In genomic region chr5:65045642-65046370, GRCm38 (mm10) we compare ENCODE assay signal across 15 mouse cellular contexts. TPM values are rescaled to one million over a fixed set of nuclear protein-coding genes. Genes with fewer than 3 reads are reported as not detected.
DNase-seq lines count a peak whose midpoint lies in the region; ATAC-seq lines count a peak whose summit lies in the region.
"Had no signal": no experiment of that assay in that cellular context is flagged by ENCODE, and none has a peak within 500 bp of the region (broad histone marks: within the 10 kb centered on the region; RNA-seq: fewer than 3 reads in every experiment).

No protein-coding gene starts in this region.

- H3K27me3 ChIP-seq in forebrain, embryonic 14.5 days (replicated peaks; ENCODE audit: control insufficient read depth, insufficient read depth, low read length): no peaks in the 10 kb centered on the region
- H3K27me3 ChIP-seq in forebrain, embryonic 12.5 days: no peaks in the 10 kb centered on the region
- no peaks in the 10 kb centered on the region for H3K27me3 ChIP-seq in midbrain, embryonic 16.5 days (ENCODE audit: control insufficient read depth, insufficient read depth, low read depth, low read length)
- no peaks in the 10 kb centered on the region for H3K27me3 ChIP-seq in midbrain, embryonic 13.5 days
- H3K27me3 ChIP-seq: limb, embryonic 13.5 days; Patski had no signal

- no peak overlapping the region for H3K4me3 ChIP-seq in forebrain, embryonic 14.5 days (ENCODE audit: low read depth, low read length)
- no peak overlapping the region for H3K4me3 ChIP-seq in forebrain, embryonic 12.5 days (replicated peaks)
- H3K4me3 ChIP-seq in midbrain, embryonic 16.5 days (ENCODE audit: low read depth, low read length): no peak overlapping the region
- H3K4me3 ChIP-seq in midbrain, embryonic 13.5 days (replicated peaks): no peak overlapping the region
- H3K4me3 ChIP-seq: embryonic facial prominence, embryonic 10.5 days; limb, embryonic 13.5 days had no signal

- H3K36me3 ChIP-seq in forebrain, embryonic 14.5 days (ENCODE audit: control insufficient read depth, insufficient read depth, low read length): no peaks in the 10 kb centered on the region
- no peaks in the 10 kb centered on the region for H3K36me3 ChIP-seq in forebrain, embryonic 12.5 days (replicated peaks)
- no peaks in the 10 kb centered on the region for H3K36me3 ChIP-seq in midbrain, embryonic 16.5 days (ENCODE audit: control insufficient read depth, insufficient read depth, low read length)
- no peaks in the 10 kb centered on the region for H3K36me3 ChIP-seq in midbrain, embryonic 13.5 days
- H3K36me3 ChIP-seq: embryonic facial prominence, embryonic 10.5 days had no signal

- intact Hi-C loops in heart, postnatal 10 days (cut with DNase I): loop anchor here (5.0 kb wide), 1 partner anchor 56 kb away; no protein-coding TSS in a partner anchor

- ATAC-seq in forebrain, embryonic 14.5 days: peak; percentile 71
- no peak for ATAC-seq in forebrain, embryonic 12.5 days (ENCODE audit: low FRiP score)
- ATAC-seq in midbrain, embryonic 16.5 days: no peak
- no peak for ATAC-seq in midbrain, embryonic 13.5 days
- ATAC-seq: lung, postnatal 0 days; Patski had no signal

- peak; percentile 85 for DNase-seq in forebrain, embryonic 14.5 days (ENCODE audit: low spot score)
- peak; percentile 85 for DNase-seq in cerebellum, adult 11-12 months
- DNase-seq in layer of hippocampus, postnatal 36 days: peak; percentile 23 to 33
- no peak for DNase-seq in ovary, postnatal 14 days (ENCODE audit: low spot score)
- no peak for DNase-seq in heart, postnatal 10 days
- DNase-seq: B cell, adult 2 months; kidney, postnatal 25 days; thymus, postnatal 25 days had no signal

- 52% methylated on average over 6 of the region's 6 CpGs for WGBS in forebrain, embryonic 14.5 days
- WGBS in forebrain, embryonic 12.5 days: 69% methylated on average over 6 of the region's 6 CpGs
- 49% methylated on average over 6 of the region's 6 CpGs for WGBS in midbrain, embryonic 16.5 days
- 58% methylated on average over 6 of the region's 6 CpGs for WGBS in midbrain, embryonic 13.5 days

- H3K4me1 ChIP-seq in forebrain, embryonic 14.5 days (ENCODE audit: control insufficient read depth, insufficient read depth, low read length): peaks cover 16% of the 10 kb centered on the region
- H3K4me1 ChIP-seq in forebrain, embryonic 12.5 days: peaks cover 20% of the 10 kb centered on the region
- H3K4me1 ChIP-seq in midbrain, embryonic 16.5 days (ENCODE audit: control insufficient read depth, insufficient read depth, low read length): peaks cover 6% of the 10 kb centered on the region
- H3K4me1 ChIP-seq in midbrain, embryonic 13.5 days (replicated peaks): peaks cover 7% of the 10 kb centered on the region

- no peak overlapping the region; the same call in 1 of the 2 replicates for H3K9ac ChIP-seq in forebrain, embryonic 14.5 days (ENCODE audit: low read length)
- no peak overlapping the region for H3K9ac ChIP-seq in forebrain, embryonic 12.5 days
- H3K9ac ChIP-seq in midbrain, embryonic 16.5 days (ENCODE audit: low read depth, low read length): no peak overlapping the region
- no peak overlapping the region for H3K9ac ChIP-seq in midbrain, embryonic 13.5 days (replicated peaks)
- H3K9ac ChIP-seq: limb, embryonic 13.5 days had no signal

- no peaks in the 10 kb centered on the region for H3K9me3 ChIP-seq in forebrain, embryonic 14.5 days (replicated peaks; ENCODE audit: control insufficient read depth, low read length)
- H3K9me3 ChIP-seq in forebrain, embryonic 12.5 days: no peaks in the 10 kb centered on the region
- H3K9me3 ChIP-seq in midbrain, embryonic 16.5 days (replicated peaks; ENCODE audit: control insufficient read depth, low read length, poor library complexity, severe bottlenecking): no peaks in the 10 kb centered on the region
- no peaks in the 10 kb centered on the region for H3K9me3 ChIP-seq in midbrain, embryonic 13.5 days
- H3K9me3 ChIP-seq: embryonic facial prominence, embryonic 10.5 days; limb, embryonic 13.5 days had no signal

- no peak overlapping the region for H3K4me2 ChIP-seq in forebrain, embryonic 14.5 days (ENCODE audit: low read length)
- H3K4me2 ChIP-seq in forebrain, embryonic 12.5 days: no peak overlapping the region
- H3K4me2 ChIP-seq in midbrain, embryonic 16.5 days (ENCODE audit: low read length): no peak overlapping the region
- H3K4me2 ChIP-seq in midbrain, embryonic 13.5 days (replicated peaks): no peak overlapping the region
- H3K4me2 ChIP-seq: limb, embryonic 13.5 days had no signal

- peak overlapping the region; percentile 75; the same call in 1 of the 2 replicates for H3K27ac ChIP-seq in forebrain, embryonic 14.5 days (ENCODE audit: low read depth, low read length)
- H3K27ac ChIP-seq in forebrain, embryonic 12.5 days: no peak overlapping the region
- peak overlapping the region; percentile 18; the same call in 1 of the 2 replicates for H3K27ac ChIP-seq in midbrain, embryonic 16.5 days (ENCODE audit: low read length)
- no peak overlapping the region for H3K27ac ChIP-seq in midbrain, embryonic 13.5 days
- H3K27ac ChIP-seq: embryonic facial prominence, embryonic 10.5 days; limb, embryonic 13.5 days had no signal

RNA-seq across cellular contexts. Expression of gene Tmem156, which starts 46.1 kb away (rescaled TPM):
- 0.10 and 0.22 TPM in 2 replicates for polyA plus RNA-seq in forebrain, embryonic 14.5 days (2014; fragmentation: Nextera tagmentation; extraction: Ambion mirVana)
- 0.27 TPM in 1 of 2 replicates, not detected in the other for polyA plus RNA-seq in forebrain, embryonic 12.5 days (2016; fragmentation: Nextera tagmentation; extraction: Ambion mirVana)
- polyA plus RNA-seq in midbrain, embryonic 16.5 days (2015; fragmentation: Nextera tagmentation; extraction: Ambion mirVana): 0.20 TPM in 1 of 2 replicates, not detected in the other
- polyA plus RNA-seq in midbrain, embryonic 13.5 days (2015; fragmentation: Nextera tagmentation; extraction: Ambion mirVana): not detected in 2 replicates
- total RNA-seq in layer of hippocampus, postnatal 36 days (2021): under 1 TPM; 0.58 to 0.60 TPM
- total RNA-seq in heart, postnatal 10 days (2021): under 1 TPM in 1 of 2 experiments, not detected in 1; 0.29 TPM
- polyA plus RNA-seq: Patski had no signal

Comparison
In these comparisons a context has a peak if more than half of its experiments do, and no peak if none do; other contexts are left out.
1. H3K27ac ChIP-seq: peak in forebrain, embryonic 14.5 days (single experiment) and midbrain, embryonic 16.5 days (single experiment); none in forebrain, embryonic 12.5 days (single experiment) and midbrain, embryonic 13.5 days (single experiment).
2. DNase-seq: peak in forebrain, embryonic 14.5 days (single experiment), cerebellum, adult 11-12 months (single experiment) and layer of hippocampus, postnatal 36 days (2 of 2); none in ovary, postnatal 14 days (single experiment) and heart, postnatal 10 days (0 of 2).